Mouse (Mus musculus) lung, embryonic 16.5 days (tissue): Measurements from ENCODE around the gene Upk1a. TPM values are rescaled to one million over a fixed set of nuclear protein-coding genes. Genes with fewer than 3 reads are reported as not detected.

ENCODE experiments used
- ATAC-seq: fragments of 200-750 bp; cut with Nextera tagmentation; 2 replicates; pipeline ENCODE4 v1.8.0; 2017; ENCODE audit warnings: low read depth, mild to moderate bottlenecking, moderate library complexity
- H3K27ac ChIP-seq: fragments of 300-500 bp; sonication (generic); 2 replicates; pipeline ENCODE4 v1.5.1; 2014; ENCODE audit warnings: mild to moderate bottlenecking, control low read depth, low read length
- H3K27me3 ChIP-seq: fragments of 300-500 bp; sonication (generic); 2 replicates; pipeline ENCODE4 v1.6.1; 2014; ENCODE audit warnings: low read depth, low read length, mixed read lengths; ENCODE audit not compliant: control insufficient read depth, insufficient read depth
- H3K36me3 ChIP-seq: fragments of 300-500 bp; sonication (generic); 2 replicates; pipeline ENCODE4 v1.6.1; 2014; ENCODE audit warnings: low read length; ENCODE audit not compliant: control insufficient read depth, insufficient read depth
- H3K4me1 ChIP-seq: fragments of 300-500 bp; sonication (generic); replicated peaks from 2 replicates; pipeline ENCODE4 v1.6.1; 2014; ENCODE audit warnings: low read length, mixed read lengths; ENCODE audit not compliant: control insufficient read depth, insufficient read depth
- H3K4me2 ChIP-seq: fragments of 300-500 bp; sonication (generic); 2 replicates; pipeline ENCODE4 v1.6.1; 2014; ENCODE audit warnings: low read depth, low read length, control low read depth
- H3K4me3 ChIP-seq: fragments of 300-500 bp; sonication (generic); 2 replicates; pipeline ENCODE4 v1.5.1; 2014; ENCODE audit warnings: mild to moderate bottlenecking, low read length, control low read depth
- H3K9ac ChIP-seq: fragments of 300-500 bp; sonication (generic); 2 replicates; pipeline ENCODE4 v1.6.1; 2014; ENCODE audit warnings: low read length, control low read depth
- H3K9me3 ChIP-seq: fragments of 300-500 bp; sonication (generic); 2 replicates; pipeline ENCODE4 v1.6.1; 2016; ENCODE audit warnings: low read length; ENCODE audit not compliant: control insufficient read depth
- WGBS: fragments of 180-500 bp; shearing (Covaris S2); extraction: QIAGEN DNeasy Blood & Tissue Kit; methylation state at CpG from one replicate; pipeline ENCODE4 v1.1.7; 2014; 5-methylcytosine and 5-hydroxymethylcytosine counted together
- polyA plus RNA-seq: library from polyadenylated mRNA; unstranded; fragments of >200 nt; fragmentation: Nextera tagmentation; extraction: Ambion mirVana; gene quantifications from 2 replicates; pipeline ENCODE4 v1.2.1, GENCODE M21; 2015

The Upk1a gene
- polyA plus RNA-seq, 1 experiment from 2014 or later, result 1.8 TPM

DNA sequence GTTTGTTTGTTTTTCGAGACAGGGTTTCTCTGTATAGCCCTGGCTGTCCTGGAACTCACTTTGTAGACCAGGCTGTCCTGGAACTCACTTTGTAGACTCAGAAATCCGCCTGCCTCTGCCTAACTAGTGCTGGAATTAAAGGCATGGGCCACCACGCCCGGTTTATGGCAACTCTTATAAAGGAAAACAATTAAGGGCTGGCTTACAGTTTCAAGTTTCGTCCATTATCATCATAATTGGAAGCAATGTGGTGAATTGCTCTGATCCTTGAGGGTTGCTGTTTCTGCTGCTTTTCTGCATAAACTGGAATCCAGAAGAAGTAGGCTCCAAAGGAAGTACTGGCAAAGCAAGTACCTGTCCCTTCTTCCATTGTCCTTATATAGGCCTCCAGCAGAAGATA is 14.0 kb upstream of the Upk1a start:
- 79% methylated on average over 5 of the region's 5 CpGs for WGBS
- ATAC-seq, result no peak

DNA sequence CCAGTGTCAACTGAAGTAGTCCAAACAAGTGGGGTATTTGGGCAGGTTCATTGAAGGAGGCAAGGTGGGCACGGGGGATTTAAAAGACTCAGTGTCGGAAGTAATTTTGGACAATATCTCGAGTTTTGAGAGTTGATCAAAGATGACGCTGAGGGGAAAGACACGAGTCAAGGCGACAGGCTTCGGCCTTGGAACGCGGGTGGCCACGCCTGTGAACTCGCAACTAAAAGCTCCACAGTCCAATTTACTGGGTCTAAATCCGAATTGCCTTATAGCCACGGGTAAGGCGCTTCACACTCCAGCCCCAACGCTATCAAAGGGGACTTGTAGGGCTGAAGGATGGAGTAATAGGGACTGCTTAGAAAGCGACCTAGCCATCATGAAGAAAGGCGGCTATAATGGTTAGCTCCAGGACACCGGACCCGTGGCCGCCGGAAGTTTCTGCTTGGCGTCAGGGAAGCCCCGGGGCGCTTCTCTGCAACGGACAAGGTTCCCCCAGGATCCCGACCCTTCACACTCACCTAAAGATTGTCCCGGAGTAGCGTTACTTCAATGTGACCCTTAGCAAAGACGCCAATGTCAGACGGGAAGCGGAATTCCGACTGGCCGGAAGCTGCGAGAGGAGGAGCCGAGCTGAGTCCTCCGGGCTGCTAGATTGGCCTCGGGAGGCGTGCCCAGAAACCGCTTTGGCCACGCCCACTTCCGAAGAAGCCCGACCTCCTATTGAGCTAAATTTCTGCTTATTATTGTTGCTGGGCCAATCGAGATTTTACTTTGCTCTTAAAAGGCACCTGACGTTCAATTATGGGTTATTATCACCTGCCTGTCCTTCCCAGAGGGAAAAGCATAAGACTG is 13.1 kb upstream of the Upk1a start, which contains the start of gene Cox6b1:
Cox6b1 (minus strand) TSS at position 622 of the 855 bp plus-strand sequence.
- ATAC-seq, result peak; percentile 96
- peaks cover 9% of the 10 kb centered on the region for H3K4me1 ChIP-seq
- H3K36me3 ChIP-seq, result peaks cover 25% of the 10 kb centered on the region
- peak within 1 kb of the TSS; percentile 85 for H3K9ac ChIP-seq
- H3K4me3 ChIP-seq, result peak within 1 kb of the TSS; percentile 79
- whole genome bisulfite sequencing, result 1% methylated on average over 44 of the region's 44 CpGs
- no peaks in the 10 kb centered on the region for H3K9me3 ChIP-seq
- peak within 1 kb of the TSS; percentile 86 for H3K4me2 ChIP-seq
- no peaks in the 10 kb centered on the region for H3K27me3 ChIP-seq
- H3K27ac ChIP-seq, result 0 out of 2 replicates have a peak within 1 kb of the TSS, but pooled peaks have one; percentile 20

More for the DNA sequence above, 14.0 kb upstream of the Upk1a start:
- peak overlapping the region; percentile 62; the same call in 1 of the 2 replicates for H3K4me2 ChIP-seq
- no peak overlapping the region for H3K27ac ChIP-seq
- peaks cover 25% of the 10 kb centered on the region for H3K36me3 ChIP-seq
- H3K9me3 ChIP-seq, result no peaks in the 10 kb centered on the region
- no peak overlapping the region for H3K9ac ChIP-seq
- peaks cover 9% of the 10 kb centered on the region for H3K4me1 ChIP-seq
- H3K4me3 ChIP-seq, result no peak overlapping the region
- peaks cover 2% of the 10 kb centered on the region; the same call in 1 of the 2 replicates for H3K27me3 ChIP-seq

DNA sequence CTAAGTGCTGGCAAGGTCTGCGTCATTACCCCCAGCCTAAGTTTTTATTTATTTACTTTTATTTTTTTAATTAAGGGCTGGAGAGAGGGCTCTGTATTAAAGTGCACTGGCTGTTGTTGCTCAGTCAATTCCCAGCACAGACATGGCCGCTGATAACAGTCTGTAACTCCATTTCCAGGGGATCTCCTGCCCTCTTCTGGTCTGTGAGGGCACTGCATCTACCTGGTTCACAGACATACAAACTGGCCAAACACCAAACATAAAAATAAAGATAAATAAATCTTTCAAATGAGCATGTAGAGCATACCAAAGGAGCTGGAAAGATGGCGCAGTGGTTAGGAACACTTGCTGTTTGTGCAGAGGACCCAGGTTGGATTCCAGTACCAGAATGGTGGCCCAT is 6.6 kb upstream of the Upk1a start:
- no peak overlapping the region for H3K4me3 ChIP-seq
- H3K4me2 ChIP-seq, result no peak overlapping the region
- H3K9me3 ChIP-seq, result no peaks in the 10 kb centered on the region
- no peak for ATAC-seq
- no peak overlapping the region for H3K9ac ChIP-seq
- no peaks in the 10 kb centered on the region for H3K27me3 ChIP-seq
- no peak overlapping the region for H3K27ac ChIP-seq
- H3K36me3 ChIP-seq, result peaks cover 44% of the 10 kb centered on the region
- no peaks in the 10 kb centered on the region for H3K4me1 ChIP-seq
- 88% methylated on average over 3 of the region's 3 CpGs for WGBS

DNA sequence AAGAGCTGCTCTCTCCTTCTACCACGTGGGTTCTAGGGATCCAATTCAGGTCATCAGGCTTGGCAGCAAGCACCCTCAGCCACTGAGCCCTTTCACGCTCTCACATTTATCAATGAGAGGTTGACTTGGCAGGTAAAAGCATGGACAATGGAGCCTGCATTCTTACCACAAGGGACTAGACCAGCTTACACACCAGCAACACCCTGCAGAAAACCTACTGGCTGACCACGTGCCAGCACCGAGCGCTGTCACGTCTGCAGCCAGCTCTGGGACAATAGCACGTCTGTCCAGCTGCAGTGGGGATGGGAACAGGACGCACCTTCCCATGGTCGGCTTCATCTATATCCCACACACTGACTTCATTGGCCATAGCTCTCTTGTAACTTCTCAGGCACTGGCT is 6.0 kb upstream of the Upk1a start:
- no peak overlapping the region for H3K4me3 ChIP-seq
- no peaks in the 10 kb centered on the region for H3K4me1 ChIP-seq
- H3K9ac ChIP-seq, result no peak overlapping the region
- no peaks in the 10 kb centered on the region for H3K9me3 ChIP-seq
- no peaks in the 10 kb centered on the region for H3K27me3 ChIP-seq
- 91% methylated on average over 9 of the region's 9 CpGs for WGBS
- ATAC-seq, result no peak
- H3K36me3 ChIP-seq, result peaks cover 39% of the 10 kb centered on the region
- H3K27ac ChIP-seq, result no peak overlapping the region
- no peak overlapping the region for H3K4me2 ChIP-seq

DNA sequence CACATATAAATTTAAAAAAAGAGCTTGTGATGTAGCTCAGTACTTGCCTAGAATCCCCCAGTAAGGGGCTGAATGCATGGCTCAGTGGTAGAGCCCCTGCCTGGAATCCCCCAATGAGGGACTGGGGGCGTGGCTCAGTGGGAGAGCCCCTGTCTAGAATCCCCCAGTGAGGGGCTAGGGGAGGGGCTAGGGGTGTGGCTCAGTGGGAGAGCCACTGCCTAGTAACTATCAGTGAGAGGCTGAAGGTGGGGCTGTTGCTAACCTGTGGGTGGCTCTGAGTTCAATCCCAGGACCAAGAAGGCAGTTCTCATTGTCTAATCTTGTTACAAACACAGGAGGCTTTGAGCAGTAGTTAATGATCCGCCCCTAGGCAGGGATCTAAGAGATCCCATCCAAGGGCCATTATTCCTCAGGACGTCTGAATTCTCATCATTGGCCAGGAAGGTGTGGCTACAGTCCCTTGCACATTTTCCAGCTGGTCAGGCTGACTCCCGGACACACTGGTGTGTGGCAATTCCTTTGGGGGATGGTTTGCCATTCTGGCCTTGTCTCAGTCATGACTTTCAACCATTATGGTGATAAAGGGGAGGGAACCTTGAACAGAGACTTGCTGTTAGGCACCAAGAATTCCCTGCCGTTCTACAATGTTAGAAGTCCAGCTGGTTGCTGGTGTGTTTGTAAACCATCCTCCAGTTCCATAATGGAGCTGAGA is 2.6 kb upstream of the Upk1a start:
- H3K9ac ChIP-seq, result no peak overlapping the region
- no peaks in the 10 kb centered on the region for H3K4me1 ChIP-seq
- whole genome bisulfite sequencing, result 50% methylated on average over 5 of the region's 5 CpGs
- H3K9me3 ChIP-seq, result no peaks in the 10 kb centered on the region
- no peak overlapping the region for H3K4me3 ChIP-seq
- no peaks in the 10 kb centered on the region for H3K27me3 ChIP-seq
- peaks cover 21% of the 10 kb centered on the region for H3K36me3 ChIP-seq
- no peak overlapping the region for H3K4me2 ChIP-seq
- peak; percentile 41; the same call in 1 of the 2 replicates for ATAC-seq
- no peak overlapping the region for H3K27ac ChIP-seq

DNA sequence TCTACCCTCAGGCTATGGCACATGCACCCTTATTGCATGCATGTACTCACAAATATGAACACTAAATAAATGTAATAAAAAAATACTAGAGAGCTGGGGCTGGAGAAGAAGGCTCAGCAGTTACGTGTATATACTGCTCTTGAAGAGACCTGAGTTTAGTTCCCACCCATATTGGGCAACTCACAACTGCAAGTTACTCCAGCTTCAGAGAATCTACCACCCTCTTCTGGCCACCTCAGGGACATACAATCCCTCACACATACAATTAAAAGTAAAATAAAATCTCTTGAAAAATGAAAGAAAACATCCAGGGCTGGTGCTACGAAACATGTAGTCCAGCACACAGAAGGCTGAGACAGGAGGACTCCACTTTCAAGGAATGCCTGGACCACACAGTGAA is 1.8 kb upstream of the Upk1a start:
- Histone ChIP-seq H3K9me3 (no peaks in the 10 kb centered on the region), H3K4me1 (no peaks in the 10 kb centered on the region), H3K27ac (no peak overlapping the region), H3K4me2 (no peak overlapping the region), H3K9ac (no peak overlapping the region), H3K27me3 (no peaks in the 10 kb centered on the region), H3K4me3 (no peak overlapping the region), H3K36me3 (peaks cover 19% of the 10 kb centered on the region)
- WGBS, result 59% methylated on average over 2 of the region's 2 CpGs
- no peak for ATAC-seq

DNA sequence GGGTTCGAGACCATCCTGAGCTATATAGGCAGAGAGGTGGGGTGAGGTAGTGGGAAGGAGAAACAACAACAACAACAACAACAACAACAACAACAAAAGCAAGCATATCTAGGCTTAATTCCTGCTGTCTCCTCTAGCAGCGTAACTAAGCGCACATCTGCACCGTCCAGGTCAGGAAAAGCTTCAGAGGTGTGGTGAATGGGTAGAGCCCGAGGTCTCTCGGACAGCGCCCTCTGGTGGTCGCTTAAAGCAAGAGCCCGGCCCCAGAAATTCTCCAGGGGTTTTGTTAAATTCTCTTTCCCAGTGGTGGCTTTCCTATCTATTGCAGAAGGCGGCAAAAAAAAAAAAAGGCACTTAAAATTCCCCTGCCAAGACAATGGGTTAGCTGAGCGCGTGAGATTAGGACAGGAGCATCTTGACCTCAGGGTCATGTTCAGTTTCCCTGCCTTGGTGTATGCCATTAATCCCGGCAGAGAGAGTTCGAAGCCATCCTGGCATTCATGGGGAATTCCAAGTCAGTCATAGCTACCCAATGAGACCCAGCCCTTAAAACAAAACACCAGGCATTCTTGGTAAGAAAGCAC is 974 bp upstream of the Upk1a start:
- peak; percentile 67; the same call in 1 of the 2 replicates for ATAC-seq

DNA sequence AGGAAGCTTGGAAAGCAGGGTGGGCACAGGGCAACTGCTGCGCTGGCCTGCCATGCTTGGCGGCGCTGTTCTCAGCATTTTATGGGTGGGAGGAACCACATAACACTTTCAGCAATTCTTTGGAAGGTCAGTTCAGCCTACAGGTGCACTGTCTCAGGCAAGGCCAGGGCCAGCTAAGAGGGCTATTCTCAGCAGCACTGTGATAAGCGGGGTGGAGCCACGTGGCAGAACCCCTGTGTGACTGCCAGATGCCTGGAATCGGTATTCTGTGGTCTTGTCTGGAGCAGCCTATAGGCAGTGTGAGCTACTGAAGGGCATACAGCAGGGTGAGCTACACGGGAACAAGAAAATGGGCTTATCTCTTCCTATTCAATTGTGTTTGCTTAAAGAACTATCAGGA is 2.6 kb downstream of the Upk1a start:
- Histone ChIP-seq H3K4me1 (no peaks in the 10 kb centered on the region), H3K36me3 (no peaks in the 10 kb centered on the region), H3K4me2 (no peak overlapping the region), H3K4me3 (no peak overlapping the region), H3K9ac (no peak overlapping the region), H3K27me3 (no peaks in the 10 kb centered on the region), H3K27ac (no peak overlapping the region), H3K9me3 (no peaks in the 10 kb centered on the region)
- 50% methylated on average over 7 of the region's 7 CpGs for WGBS
- ATAC-seq, result no peak

More for the DNA sequence above, 974 bp upstream of the Upk1a start:
- Histone ChIP-seq H3K27ac (no peak overlapping the region), H3K27me3 (no peaks in the 10 kb centered on the region), H3K4me1 (no peaks in the 10 kb centered on the region), H3K4me2 (no peak overlapping the region), H3K36me3 (peaks cover 14% of the 10 kb centered on the region), H3K9me3 (no peaks in the 10 kb centered on the region), H3K9ac (no peak overlapping the region), H3K4me3 (no peak overlapping the region)
- WGBS, result 18% methylated on average over 14 of the region's 14 CpGs

DNA sequence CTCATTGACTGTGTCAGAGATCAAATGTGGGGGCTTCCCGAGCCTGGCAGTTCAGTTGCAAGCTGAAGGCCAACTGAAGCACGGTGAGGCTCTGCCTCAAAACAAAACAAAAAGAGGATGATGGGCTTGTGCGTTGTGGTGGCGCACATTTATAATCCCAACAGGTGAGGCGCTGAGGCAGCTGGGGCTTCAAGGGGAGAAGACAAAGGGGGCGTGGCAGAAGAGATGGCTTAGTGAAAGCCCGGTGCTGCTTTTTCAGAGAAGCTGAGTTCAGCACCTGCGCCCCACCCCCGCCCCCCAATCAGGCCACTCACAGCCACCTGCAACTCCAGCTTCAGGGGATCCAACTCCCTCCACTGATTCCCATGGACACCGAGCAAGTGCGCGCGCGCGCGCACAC is 4.2 kb downstream of the Upk1a start:
- peak overlapping the region; percentile 5; the same call in 1 of the 2 replicates for H3K9ac ChIP-seq
- no peaks in the 10 kb centered on the region for H3K4me1 ChIP-seq
- no peaks in the 10 kb centered on the region for H3K27me3 ChIP-seq
- no peak overlapping the region for H3K4me2 ChIP-seq
- no peak overlapping the region for H3K4me3 ChIP-seq
- no peaks in the 10 kb centered on the region for H3K9me3 ChIP-seq
- 47% methylated on average over 15 of the region's 16 CpGs for WGBS
- H3K27ac ChIP-seq, result no peak overlapping the region
- no peak for ATAC-seq
- H3K36me3 ChIP-seq, result no peaks in the 10 kb centered on the region
